Mouse (Mus musculus): ENCODE data around the gene Lrrc28.

Lrrc28 gene

GRCm38 (mm10) chr7:67645681-67646014 is 580 bp upstream of the Lrrc28 start:
- DNase-seq (ENCODE audit: low read depth, low spot score) = no peak

- DNase-seq (ENCODE audit: low read depth, low spot score) = no peak
Measured at GRCm38 (mm10) chr7:67644291-67644690, 777 bp downstream of the Lrrc28 start.

- no peak for DNase-seq (ENCODE audit: low read depth, low spot score)
Measured at GRCm38 (mm10) chr7:67642955-67643354, 2.1 kb downstream of the Lrrc28 start.

- no peak for DNase-seq (ENCODE audit: low read depth, low spot score)
Measured at GRCm38 (mm10) chr7:67639006-67639405, 6.1 kb downstream of the Lrrc28 start.

- DNase-seq (ENCODE audit: low read depth, low spot score) = no peak
Measured at GRCm38 (mm10) chr7:67636161-67636560, 8.9 kb downstream of the Lrrc28 start.

GRCm38 (mm10) chr7:67634210-67634609 is 10.9 kb downstream of the Lrrc28 start:
- DNase-seq (ENCODE audit: low read depth, low spot score) = no peak

GRCm38 (mm10) chr7:67632380-67632779 is 12.7 kb downstream of the Lrrc28 start:
- DNase-seq (ENCODE audit: low read depth, low spot score) = no peak

GRCm38 (mm10) chr7:67630817-67631216 is 14.3 kb downstream of the Lrrc28 start:
- DNase-seq (ENCODE audit: low read depth, low spot score) = peak; percentile 75

- DNase-seq (ENCODE audit: low read depth, low spot score) = no peak
Measured at GRCm38 (mm10) chr7:67629681-67630080, 15.4 kb downstream of the Lrrc28 start.

GRCm38 (mm10) chr7:67626671-67627070 is 18.4 kb downstream of the Lrrc28 start:
- no peak for DNase-seq (ENCODE audit: low read depth, low spot score)

- no peak for DNase-seq (ENCODE audit: low read depth, low spot score)
Measured at GRCm38 (mm10) chr7:67622151-67622550, 22.9 kb downstream of the Lrrc28 start.

GRCm38 (mm10) chr7:67619836-67620235 is 25.2 kb downstream of the Lrrc28 start:
- no peak for DNase-seq (ENCODE audit: low read depth, low spot score)

- DNase-seq (ENCODE audit: low read depth, low spot score) = no peak
Measured at GRCm38 (mm10) chr7:67618316-67618715, 26.8 kb downstream of the Lrrc28 start.

GRCm38 (mm10) chr7:67617646-67618045 is 27.4 kb downstream of the Lrrc28 start:
- no peak for DNase-seq (ENCODE audit: low read depth, low spot score)

- DNase-seq (ENCODE audit: low read depth, low spot score) = no peak
Measured at GRCm38 (mm10) chr7:67616890-67617289, 28.2 kb downstream of the Lrrc28 start.

GRCm38 (mm10) chr7:67614464-67614861 is 30.6 kb downstream of the Lrrc28 start:
- no peak for DNase-seq (ENCODE audit: low read depth, low spot score)

GRCm38 (mm10) chr7:67613795-67614463 is 31.1 kb downstream of the Lrrc28 start:
- no peak for DNase-seq (ENCODE audit: low read depth, low spot score)

GRCm38 (mm10) chr7:67608348-67609024 is 36.6 kb downstream of the Lrrc28 start:
- no peak for DNase-seq (ENCODE audit: low read depth, low spot score)

GRCm38 (mm10) chr7:67607669-67608347 is 37.3 kb downstream of the Lrrc28 start:
- DNase-seq (ENCODE audit: low read depth, low spot score) = no peak

GRCm38 (mm10) chr7:67606250-67606649 is 38.8 kb downstream of the Lrrc28 start:
- DNase-seq (ENCODE audit: low read depth, low spot score) = no peak

GRCm38 (mm10) chr7:67605114-67605513 is 40.0 kb downstream of the Lrrc28 start:
- DNase-seq (ENCODE audit: low read depth, low spot score) = no peak

- no peak for DNase-seq (ENCODE audit: low read depth, low spot score)
Measured at GRCm38 (mm10) chr7:67598050-67598449, 47.0 kb downstream of the Lrrc28 start.

- DNase-seq (ENCODE audit: low read depth, low spot score) = no peak
Measured at GRCm38 (mm10) chr7:67596961-67597360, 48.1 kb downstream of the Lrrc28 start.

Measured in retina, postnatal 7 days (tissue).